Mouse (Mus musculus): ENCODE data around the gene Clec4b2. TPM values are rescaled to one million over a fixed set of nuclear protein-coding genes. Genes with fewer than 3 reads are reported as not detected.
"Not testable (repeated sequence)": the region's sequence is repeated elsewhere in the genome, so short reads cannot be mapped to it uniquely, and the experiment has no call there.

The Clec4b2 gene
- total RNA-seq (2021): not detected

- no peak for DNase-seq (ENCODE audit: low spot score)
- intact Hi-C loops (cut with DNase I): no loop called here
Observed at GRCm38 (mm10) chr6:123172593-123172992, at the start of gene Clec4b2. TSS of gene Clec4b2 (plus strand) at chr6:123172893.

GRCm38 (mm10) chr6:123123195-123123594, 49.5 kb upstream of the Clec4b2 start:
- intact Hi-C loops (cut with DNase I): no loop called here
- DNase-seq (ENCODE audit: low spot score): no peak

GRCm38 (mm10) chr6:123127173-123127572, 45.5 kb upstream of the Clec4b2 start:
- intact Hi-C loops (cut with DNase I): no loop called here

GRCm38 (mm10) chr6:123137766-123138526, 34.7 kb upstream of the Clec4b2 start:
- DNase-seq (ENCODE audit: low spot score); intact Hi-C loops (cut with DNase I): not testable (repeated sequence)

More at GRCm38 (mm10) chr6:123127173-123127572, 45.5 kb upstream of the Clec4b2 start:
- no peak for DNase-seq (ENCODE audit: low spot score)

- no peak for DNase-seq (ENCODE audit: low spot score)
Observed at GRCm38 (mm10) chr6:123170106-123170505, 2.6 kb upstream of the Clec4b2 start.

GRCm38 (mm10) chr6:123171040-123171439, 1.7 kb upstream of the Clec4b2 start:
- intact Hi-C loops (cut with DNase I): no loop called here

More at GRCm38 (mm10) chr6:123170106-123170505, 2.6 kb upstream of the Clec4b2 start:
- intact Hi-C loops (cut with DNase I): no loop called here

GRCm38 (mm10) chr6:123175549-123175948, 2.9 kb downstream of the Clec4b2 start:
- intact Hi-C loops (cut with DNase I): no loop called here
- DNase-seq (ENCODE audit: low spot score): no peak

More at GRCm38 (mm10) chr6:123171040-123171439, 1.7 kb upstream of the Clec4b2 start:
- DNase-seq (ENCODE audit: low spot score): no peak

GRCm38 (mm10) chr6:123184862-123185261, 12.2 kb downstream of the Clec4b2 start:
- DNase-seq (ENCODE audit: low spot score); intact Hi-C loops (cut with DNase I): not testable (repeated sequence)

GRCm38 (mm10) chr6:123207187-123208076, 34.7 kb downstream of the Clec4b2 start:
- intact Hi-C loops (cut with DNase I): no loop called here
- DNase-seq (ENCODE audit: low spot score): no peak

- intact Hi-C loops (cut with DNase I); DNase-seq (ENCODE audit: low spot score): not testable (repeated sequence)
Observed at GRCm38 (mm10) chr6:123208077-123208439, 35.4 kb downstream of the Clec4b2 start.

GRCm38 (mm10) chr6:123211726-123212125, 39.0 kb downstream of the Clec4b2 start:
- intact Hi-C loops (cut with DNase I): no loop called here
- no peak for DNase-seq (ENCODE audit: low spot score)

GRCm38 (mm10) chr6:123227519-123228166, 55.0 kb downstream of the Clec4b2 start:
- no peak for DNase-seq (ENCODE audit: low spot score)

GRCm38 (mm10) chr6:123229644-123230043, 57.0 kb downstream of the Clec4b2 start, which contains the start of gene Clec4n:
TSS of gene Clec4n (plus strand) at chr6:123229843.
- intact Hi-C loops (cut with DNase I): no loop called here
- DNase-seq (ENCODE audit: low spot score): no peak

More at GRCm38 (mm10) chr6:123227519-123228166, 55.0 kb downstream of the Clec4b2 start:
- intact Hi-C loops (cut with DNase I): no loop called here

GRCm38 (mm10) chr6:123231149-123231548, 58.5 kb downstream of the Clec4b2 start:
- intact Hi-C loops (cut with DNase I): no loop called here
- no peak for DNase-seq (ENCODE audit: low spot score)

GRCm38 (mm10) chr6:123237582-123237981, 64.9 kb downstream of the Clec4b2 start:
- DNase-seq (ENCODE audit: low spot score): no peak
- intact Hi-C loops (cut with DNase I): no loop called here

- no peak for DNase-seq (ENCODE audit: low spot score)
- intact Hi-C loops (cut with DNase I): no loop called here
Observed at GRCm38 (mm10) chr6:123244201-123244600, 71.5 kb downstream of the Clec4b2 start.

- DNase-seq (ENCODE audit: low spot score); intact Hi-C loops (cut with DNase I): not testable (repeated sequence)
Observed at GRCm38 (mm10) chr6:123248862-123249261, 76.2 kb downstream of the Clec4b2 start.

- intact Hi-C loops (cut with DNase I): no loop called here
- DNase-seq (ENCODE audit: low spot score): no peak
Observed at GRCm38 (mm10) chr6:123252735-123253134, 80.0 kb downstream of the Clec4b2 start.

Data from heart, postnatal 25 days (tissue).